Mouse (Mus musculus) c-Kit-positive CD71-positive TER-119-positive erythroid progenitor cells, embryonic 14.5 days (primary cell): ENCODE results near the gene Runx2.

Experiments used
- DNase-seq: peaks from one replicate; pipeline ENCODE4 v3.0.0-alpha.2; 2013; ENCODE audit warnings: low spot score

The Runx2 gene

GRCm38 (mm10) chr17:44660121-44660806, 154.3 kb downstream of the Runx2 start:
- DNase-seq = no peak

- DNase-seq = no peak
These were observed 160.1 kb downstream of the Runx2 start for GRCm38 (mm10) chr17:44654503-44654902.

- DNase-seq = no peak
These were observed 161.5 kb downstream of the Runx2 start for GRCm38 (mm10) chr17:44653081-44653480.

- no peak for DNase-seq
These were observed 162.5 kb downstream of the Runx2 start for GRCm38 (mm10) chr17:44652054-44652453.

GRCm38 (mm10) chr17:44651613-44652012, 163.0 kb downstream of the Runx2 start:
- DNase-seq = no peak

- DNase-seq = no peak
These were observed 164.2 kb downstream of the Runx2 start for GRCm38 (mm10) chr17:44650431-44650830.

GRCm38 (mm10) chr17:44649056-44649455, 165.5 kb downstream of the Runx2 start:
- no peak for DNase-seq

- DNase-seq = no peak
These were observed 166.7 kb downstream of the Runx2 start for GRCm38 (mm10) chr17:44647916-44648315.

- DNase-seq = no peak
These were observed 169.5 kb downstream of the Runx2 start for GRCm38 (mm10) chr17:44645146-44645545.

GRCm38 (mm10) chr17:44643260-44643659, 171.3 kb downstream of the Runx2 start:
- DNase-seq = no peak

GRCm38 (mm10) chr17:44642126-44642525, 172.5 kb downstream of the Runx2 start:
- DNase-seq = no peak

- no peak for DNase-seq
These were observed 173.7 kb downstream of the Runx2 start for GRCm38 (mm10) chr17:44640910-44641309.

GRCm38 (mm10) chr17:44639446-44639845, 175.2 kb downstream of the Runx2 start:
- no peak for DNase-seq

GRCm38 (mm10) chr17:44637181-44637880, 177.3 kb downstream of the Runx2 start:
- no peak for DNase-seq

GRCm38 (mm10) chr17:44634486-44634885, 180.1 kb downstream of the Runx2 start:
- no peak for DNase-seq

GRCm38 (mm10) chr17:44633607-44634415, 180.8 kb downstream of the Runx2 start:
- DNase-seq = no peak

- no peak for DNase-seq
These were observed 181.7 kb downstream of the Runx2 start for GRCm38 (mm10) chr17:44632941-44633340.

GRCm38 (mm10) chr17:44632292-44632691, 182.3 kb downstream of the Runx2 start:
- DNase-seq = no peak

GRCm38 (mm10) chr17:44631577-44631976, 183.0 kb downstream of the Runx2 start:
- DNase-seq = no peak

GRCm38 (mm10) chr17:44627317-44627716, 187.3 kb downstream of the Runx2 start:
- DNase-seq = no peak

GRCm38 (mm10) chr17:44623707-44624106, 190.9 kb downstream of the Runx2 start:
- DNase-seq = no peak

- DNase-seq = no peak
These were observed 191.3 kb downstream of the Runx2 start for GRCm38 (mm10) chr17:44623271-44623670.

- no peak for DNase-seq
These were observed 194.1 kb downstream of the Runx2 start for GRCm38 (mm10) chr17:44620456-44620855.
